Mouse (Mus musculus) limb, embryonic 14.5 days (tissue): Measurements from ENCODE around the gene Gpr108. TPM values are rescaled to one million over a fixed set of nuclear protein-coding genes. Genes with fewer than 3 reads are reported as not detected.

Source experiments
- ATAC-seq: fragments of 200-750 bp; cut with Nextera tagmentation; 2 replicates; pipeline ENCODE4 v1.8.0; 2017; ENCODE audit warnings: low read depth, moderate number of reproducible peaks, moderate TSS enrichment; ENCODE audit not compliant: low FRiP score
- DNase-seq: peaks from one replicate; pipeline ENCODE4 v3.0.0-alpha.2; 2015; ENCODE audit warnings: low spot score
- H3K27ac ChIP-seq: fragments of 300-500 bp; sonication (generic); replicated peaks from 2 replicates; pipeline ENCODE4 v1.5.1; 2014; ENCODE audit warnings: low read depth, mild to moderate bottlenecking, low read length, moderate library complexity, mixed read lengths
- H3K27me3 ChIP-seq: fragments of 300-500 bp; sonication (generic); 2 replicates; pipeline ENCODE4 v1.6.1; 2014; ENCODE audit warnings: low read length, mixed read lengths; ENCODE audit not compliant: control insufficient read depth, insufficient read depth
- H3K36me3 ChIP-seq: fragments of 300-500 bp; sonication (generic); 2 replicates; pipeline ENCODE4 v1.6.1; 2014; ENCODE audit warnings: mild to moderate bottlenecking, low read length, moderate library complexity, mixed read lengths; ENCODE audit not compliant: control insufficient read depth, insufficient read depth
- H3K4me1 ChIP-seq: fragments of 300-500 bp; sonication (generic); 2 replicates; pipeline ENCODE4 v1.6.1; 2014; ENCODE audit warnings: antibody characterized with exemption, low read length, mixed read lengths; ENCODE audit not compliant: control insufficient read depth, insufficient read depth
- H3K4me2 ChIP-seq: fragments of 300-500 bp; sonication (generic); replicated peaks from 2 replicates; pipeline ENCODE4 v1.6.1; 2014; ENCODE audit warnings: low read depth, mild to moderate bottlenecking, low read length, moderate library complexity; ENCODE audit not compliant: severe bottlenecking
- H3K4me3 ChIP-seq: fragments of 300-500 bp; sonication (generic); replicated peaks from 2 replicates; pipeline ENCODE4 v1.5.1; 2014; ENCODE audit warnings: low read length
- H3K9ac ChIP-seq: fragments of 300-500 bp; sonication (generic); 2 replicates; pipeline ENCODE4 v1.6.1; 2014; ENCODE audit warnings: mild to moderate bottlenecking, low read depth, low read length, moderate library complexity; ENCODE audit not compliant: severe bottlenecking
- H3K9me3 ChIP-seq: fragments of 300-500 bp; sonication (generic); 2 replicates; pipeline ENCODE4 v1.6.1; 2016; ENCODE audit warnings: low read length; ENCODE audit not compliant: control insufficient read depth
- POLR2A ChIP-seq: fragments of 200-500 bp; IDR thresholded peaks from 2 replicates; pipeline ENCODE4 v1.8.0; 2012; ENCODE audit warnings: inconsistent platforms, mild to moderate bottlenecking, moderate library complexity, borderline replicate concordance; ENCODE audit not compliant: insufficient read depth, insufficient read length; ENCODE audit errors: extremely low read depth
- WGBS: fragments of 180-500 bp; shearing (Covaris S2); extraction: QIAGEN DNeasy Blood & Tissue Kit; methylation state at CpG from one replicate; pipeline ENCODE4 v1.1.7; 2014; 5-methylcytosine and 5-hydroxymethylcytosine counted together
- polyA plus RNA-seq, 2 experiments: library from polyadenylated mRNA; depleted of rRNA in 1 of 2; stranded (reverse) in 1 of 2; unstranded in 1 of 2; fragments of >200 nt; fragmentation: Nextera tagmentation in 1 of 2; extraction: Ambion mirVana in 1 of 2; gene quantifications; 2 replicates each; pipeline versions ENCODE4 v1.2.1 to v1.2.3; 2012 to 2014

Gene Gpr108
- polyA plus RNA-seq, 2 experiments = 36.4 to 39.6 TPM

GRCm38 (mm10) chr17:57271301-57271700 is 23.1 kb upstream of the Gpr108 start:
- peaks cover 24% of the 10 kb centered on the region for H3K27me3 ChIP-seq
- H3K4me2 ChIP-seq = no peak overlapping the region
- H3K4me1 ChIP-seq = peaks cover 6% of the 10 kb centered on the region
- TF ChIP-seq POLR2A = no peak
- 63% methylated on average over 9 of the region's 9 CpGs for WGBS
- no peaks in the 10 kb centered on the region for H3K9me3 ChIP-seq
- DNase-seq (no peak), ATAC-seq (no peak)
- H3K9ac ChIP-seq = no peak overlapping the region
- H3K27ac ChIP-seq = no peak overlapping the region
- no peak overlapping the region for H3K4me3 ChIP-seq
- no peaks in the 10 kb centered on the region for H3K36me3 ChIP-seq

GRCm38 (mm10) chr17:57267556-57268126 is 19.4 kb upstream of the Gpr108 start:
- Histone ChIP-seq H3K36me3 (peaks cover 16% of the 10 kb centered on the region), H3K4me1 (0 out of 2 replicates have a peak, but pooled peaks cover 5% of the 10 kb centered on the region), H3K27me3 (no peaks in the 10 kb centered on the region), H3K9me3 (no peaks in the 10 kb centered on the region), H3K4me2 (no peak overlapping the region), H3K4me3 (no peak overlapping the region), H3K9ac (no peak overlapping the region), H3K27ac (no peak overlapping the region)
- no peak for TF ChIP-seq POLR2A
- ATAC-seq (no peak), DNase-seq (no peak)
- WGBS = 82% methylated on average over 6 of the region's 6 CpGs

GRCm38 (mm10) chr17:57264972-57265945 is 17.0 kb upstream of the Gpr108 start:
- H3K36me3 ChIP-seq = peaks cover 38% of the 10 kb centered on the region
- 25% methylated on average over 21 of the region's 22 CpGs for WGBS
- H3K4me1 ChIP-seq = 0 out of 2 replicates have a peak, but pooled peaks cover 5% of the 10 kb centered on the region
- H3K9me3 ChIP-seq = no peaks in the 10 kb centered on the region
- peak overlapping the region; percentile 32 for H3K4me2 ChIP-seq
- H3K4me3 ChIP-seq = peak overlapping the region; percentile 11
- no peak overlapping the region; the same call in 1 of the 2 replicates for H3K27ac ChIP-seq
- no peak for TF ChIP-seq POLR2A
- no peak overlapping the region for H3K9ac ChIP-seq
- peak; percentile 31 for DNase-seq
- H3K27me3 ChIP-seq = no peaks in the 10 kb centered on the region
- ATAC-seq = peak; percentile 69

- DNase-seq (no peak), ATAC-seq (no peak)
- H3K36me3 ChIP-seq = peaks cover 49% of the 10 kb centered on the region
- TF ChIP-seq POLR2A = no peak
- no peak overlapping the region for H3K27ac ChIP-seq
- H3K9ac ChIP-seq = no peak overlapping the region
- no peak overlapping the region for H3K4me3 ChIP-seq
- H3K27me3 ChIP-seq = no peaks in the 10 kb centered on the region
- no peaks in the 10 kb centered on the region for H3K9me3 ChIP-seq
- no peak overlapping the region for H3K4me2 ChIP-seq
- H3K4me1 ChIP-seq = 0 out of 2 replicates have a peak, but pooled peaks cover 5% of the 10 kb centered on the region
- 84% methylated on average over 2 of the region's 2 CpGs for whole genome bisulfite sequencing
Measured at GRCm38 (mm10) chr17:57264164-57264563, 15.9 kb upstream of the Gpr108 start.

GRCm38 (mm10) chr17:57262901-57263550 is 14.8 kb upstream of the Gpr108 start:
- H3K4me1 ChIP-seq = 0 out of 2 replicates have a peak, but pooled peaks cover 5% of the 10 kb centered on the region
- no peak overlapping the region for H3K9ac ChIP-seq
- no peak overlapping the region for H3K27ac ChIP-seq
- H3K9me3 ChIP-seq = no peaks in the 10 kb centered on the region
- no peak for TF ChIP-seq POLR2A
- H3K27me3 ChIP-seq = no peaks in the 10 kb centered on the region
- DNase-seq = no peak
- no peak overlapping the region for H3K4me3 ChIP-seq
- ATAC-seq = no peak
- 90% methylated on average over 17 of the region's 17 CpGs for WGBS
- H3K4me2 ChIP-seq = no peak overlapping the region
- H3K36me3 ChIP-seq = peaks cover 61% of the 10 kb centered on the region
